Mouse (Mus musculus): ENCODE data around the gene Grin2d.

DNA sequence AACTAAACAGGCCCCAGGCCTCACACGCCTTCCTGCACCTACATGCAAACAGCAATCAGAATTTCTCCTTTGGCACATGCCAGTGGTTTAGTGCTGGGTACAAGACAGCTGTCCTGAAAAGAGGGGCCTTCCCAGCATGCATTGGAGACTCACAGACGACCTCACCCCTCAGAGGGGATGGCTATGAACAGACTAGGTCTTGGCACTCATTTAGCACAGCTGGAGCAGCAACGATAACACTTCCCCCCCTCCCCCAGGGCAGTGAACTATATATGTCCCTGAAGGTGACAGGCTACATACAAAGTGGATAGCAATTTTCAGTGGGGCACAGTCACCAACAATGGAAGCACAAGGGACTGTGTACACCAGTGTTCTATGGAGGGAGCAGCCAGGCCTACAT is 13.7 kb downstream of the Grin2d start:
- TF ChIP-seq EP300 (IDR thresholded peaks at IDR 0.05; ENCODE audit: insufficient read depth, low read depth, low read length) (no peak), POLR2A (IDR thresholded peaks at IDR 0.05; ENCODE audit: insufficient read depth, low read length) (no peak)
